Mouse (Mus musculus) neutrophil, adult 5-6 weeks (primary cell): ENCODE results near the gene Qrfp. TPM values are rescaled to one million over a fixed set of nuclear protein-coding genes. Genes with fewer than 3 reads are reported as not detected.

ENCODE experiments used
- ATAC-seq: fragments of 151-379, 151-347 bp; 2 replicates; pipeline ENCODE4 v1.8.0; 2017; ENCODE audit warnings: mild to moderate bottlenecking, moderate TSS enrichment; ENCODE audit not compliant: insufficient number of reproducible peaks, poor library complexity, low FRiP score, severe bottlenecking; ENCODE audit errors: extremely low read depth
- total RNA-seq: library from RNA; stranded (forward); fragments of 200-1000 nt; gene quantifications from 2 replicates; pipeline ENCODE4 v1.2.3, GENCODE M21; 2017

Gene Qrfp
- total RNA-seq, 1 experiment from 2014 or later: 2.8 TPM

- peak; percentile 67 for ATAC-seq
Measured at GRCm38 (mm10) chr2:31822524-31823371, 12.4 kb upstream of the Qrfp start.

GRCm38 (mm10) chr2:31815367-31815766 lies 5.0 kb upstream of the Qrfp start:
- peak; percentile 43; the same call in 1 of the 2 replicates for ATAC-seq

GRCm38 (mm10) chr2:31814699-31815098 lies 4.3 kb upstream of the Qrfp start:
- ATAC-seq: no peak

GRCm38 (mm10) chr2:31813641-31814040 lies 3.3 kb upstream of the Qrfp start:
- ATAC-seq: no peak

GRCm38 (mm10) chr2:31811086-31811958 lies 942 bp upstream of the Qrfp start:
- ATAC-seq: peak; percentile 33

- ATAC-seq: no peak
Measured at GRCm38 (mm10) chr2:31809358-31809740, 1.0 kb downstream of the Qrfp start.

GRCm38 (mm10) chr2:31808410-31809357 lies 1.7 kb downstream of the Qrfp start:
- no peak for ATAC-seq

GRCm38 (mm10) chr2:31806639-31807382 lies 3.6 kb downstream of the Qrfp start:
- no peak for ATAC-seq

- no peak for ATAC-seq
Measured at GRCm38 (mm10) chr2:31803480-31803879, 6.9 kb downstream of the Qrfp start.

- ATAC-seq: no peak
Measured at GRCm38 (mm10) chr2:31802811-31803210, 7.6 kb downstream of the Qrfp start.

- no peak for ATAC-seq
Measured at GRCm38 (mm10) chr2:31801416-31801815, 9.0 kb downstream of the Qrfp start.

- ATAC-seq: no peak; the same call in 1 of the 2 replicates
Measured at GRCm38 (mm10) chr2:31796943-31797342, 13.4 kb downstream of the Qrfp start.

- ATAC-seq: no peak
Measured at GRCm38 (mm10) chr2:31792611-31793010, 17.8 kb downstream of the Qrfp start.

GRCm38 (mm10) chr2:31791260-31791659 lies 19.1 kb downstream of the Qrfp start:
- no peak for ATAC-seq

- ATAC-seq: no peak
Measured at GRCm38 (mm10) chr2:31790728-31791251, 19.6 kb downstream of the Qrfp start.

GRCm38 (mm10) chr2:31789215-31789614 lies 21.2 kb downstream of the Qrfp start:
- no peak for ATAC-seq

- no peak for ATAC-seq
Measured at GRCm38 (mm10) chr2:31788227-31788626, 22.2 kb downstream of the Qrfp start.

- ATAC-seq: no peak
Measured at GRCm38 (mm10) chr2:31787029-31787428, 23.4 kb downstream of the Qrfp start.
